Mouse (Mus musculus) hindbrain, embryonic 11.5 days (tissue): ENCODE measurements at regions not wholly inside any gene's neighbourhood (a gene's known extent, or its start where the extent isn't known, plus 50 kb on each side); places are given as distances from the start of the nearest gene placed in this dataset.

ENCODE experiments used
- ATAC-seq: fragments of 200-750 bp; cut with Nextera tagmentation; 2 replicates; pipeline ENCODE4 v1.8.0; 2017; ENCODE audit warnings: mild to moderate bottlenecking, moderate TSS enrichment, moderate library complexity; ENCODE audit not compliant: low FRiP score
- DNase-seq: peaks from one replicate; pipeline ENCODE4 v3.0.0-alpha.2; 2015; ENCODE audit warnings: low spot score
- H3K27ac ChIP-seq: fragments of 300-500 bp; sonication (generic); 2 replicates; pipeline ENCODE4 v1.5.1; 2014; ENCODE audit warnings: mild to moderate bottlenecking, low read depth, low read length
- H3K27me3 ChIP-seq: fragments of 300-500 bp; sonication (generic); 2 replicates; pipeline ENCODE4 v1.6.1; 2014; ENCODE audit warnings: mild to moderate bottlenecking, low read length, moderate library complexity, mixed read lengths; ENCODE audit not compliant: control insufficient read depth, insufficient read depth
- H3K36me3 ChIP-seq: fragments of 300-500 bp; sonication (generic); 2 replicates; pipeline ENCODE4 v1.6.1; 2014; ENCODE audit warnings: mild to moderate bottlenecking, low read length, moderate library complexity, mixed read lengths; ENCODE audit not compliant: control insufficient read depth, insufficient read depth
- H3K4me1 ChIP-seq: fragments of 300-500 bp; sonication (generic); replicated peaks from 2 replicates; pipeline ENCODE4 v1.6.1; 2014; ENCODE audit warnings: low read length, mixed read lengths; ENCODE audit not compliant: control insufficient read depth, insufficient read depth
- H3K4me2 ChIP-seq: fragments of 300-500 bp; sonication (generic); replicated peaks from 2 replicates; pipeline ENCODE4 v1.6.1; 2014; ENCODE audit warnings: mild to moderate bottlenecking, low read depth, low read length
- H3K4me3 ChIP-seq: fragments of 300-500 bp; sonication (generic); 2 replicates; pipeline ENCODE4 v1.5.1; 2014; ENCODE audit warnings: low read depth, low read length
- H3K9ac ChIP-seq: fragments of 300-500 bp; sonication (generic); 2 replicates; pipeline ENCODE4 v1.6.1; 2014; ENCODE audit warnings: low read depth, low read length
- H3K9me3 ChIP-seq: fragments of 300-500 bp; sonication (generic); 2 replicates; pipeline ENCODE4 v1.6.1; 2016; ENCODE audit warnings: low read length; ENCODE audit not compliant: control insufficient read depth
- WGBS: fragments of 180-500 bp; shearing (Covaris S2); extraction: QIAGEN DNeasy Blood & Tissue Kit; methylation state at CpG from one replicate; pipeline ENCODE4 v1.1.7; 2014; 5-methylcytosine and 5-hydroxymethylcytosine counted together

DNA sequence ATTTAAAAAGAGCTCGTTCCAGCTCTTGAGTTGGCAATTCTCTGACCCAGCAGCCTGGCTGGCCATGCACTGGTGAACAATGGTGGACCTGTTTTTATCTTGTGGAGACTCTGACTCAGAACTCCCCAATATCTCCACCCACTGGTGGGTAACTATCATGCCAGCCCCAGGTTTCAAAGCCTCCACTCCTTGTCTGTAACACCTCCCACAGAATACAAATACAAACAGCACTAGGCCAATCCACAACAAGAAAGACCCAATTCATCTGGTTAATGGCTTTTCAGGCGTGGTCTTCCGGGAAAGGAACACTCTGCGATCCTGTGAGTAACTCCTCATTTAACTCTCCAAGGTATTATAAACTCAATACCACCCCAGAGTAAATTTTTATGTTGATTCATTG lies 663.8 kb upstream of the Adarb2 start:
- H3K9me3 ChIP-seq, result no peaks in the 10 kb centered on the region
- no peak overlapping the region for H3K4me3 ChIP-seq
- no peaks in the 10 kb centered on the region for H3K4me1 ChIP-seq
- no peaks in the 10 kb centered on the region for H3K27me3 ChIP-seq
- DNase-seq, result no peak
- 80% methylated on average over 4 of the region's 4 CpGs for WGBS
- H3K36me3 ChIP-seq, result no peaks in the 10 kb centered on the region
- H3K27ac ChIP-seq, result no peak overlapping the region
- no peak for ATAC-seq
- no peak overlapping the region for H3K9ac ChIP-seq
- H3K4me2 ChIP-seq, result no peak overlapping the region

DNA sequence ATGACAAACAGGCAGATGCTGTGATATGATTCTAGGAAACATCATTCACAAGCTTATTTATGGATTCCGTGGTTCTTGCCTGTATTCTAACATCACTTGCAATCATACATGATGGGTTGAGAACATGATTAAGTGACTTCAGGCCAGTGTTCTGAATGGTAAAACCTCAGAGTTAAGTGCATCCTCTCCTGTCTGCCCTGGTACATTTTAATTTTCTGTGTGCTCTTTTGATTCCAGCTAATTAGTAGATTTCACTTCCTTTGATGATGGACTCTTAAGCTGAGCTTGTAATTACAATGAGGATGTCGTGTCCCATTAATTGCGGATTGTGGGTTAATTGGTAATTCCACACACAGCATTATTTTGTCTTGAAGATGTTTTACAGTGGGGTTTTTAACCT lies 618.6 kb upstream of the Adarb2 start:
- WGBS, result 92% methylated on average over 3 of the region's 3 CpGs
- H3K4me2 ChIP-seq, result no peak overlapping the region
- no peaks in the 10 kb centered on the region for H3K36me3 ChIP-seq
- no peak for DNase-seq
- ATAC-seq, result no peak
- no peaks in the 10 kb centered on the region for H3K4me1 ChIP-seq
- H3K9me3 ChIP-seq, result no peaks in the 10 kb centered on the region
- no peak overlapping the region for H3K4me3 ChIP-seq
- H3K9ac ChIP-seq, result no peak overlapping the region
- H3K27ac ChIP-seq, result no peak overlapping the region
- H3K27me3 ChIP-seq, result no peaks in the 10 kb centered on the region
